Comparison of ENCODE assay signal across 6 mouse cellular contexts in the genomic region with DNA sequence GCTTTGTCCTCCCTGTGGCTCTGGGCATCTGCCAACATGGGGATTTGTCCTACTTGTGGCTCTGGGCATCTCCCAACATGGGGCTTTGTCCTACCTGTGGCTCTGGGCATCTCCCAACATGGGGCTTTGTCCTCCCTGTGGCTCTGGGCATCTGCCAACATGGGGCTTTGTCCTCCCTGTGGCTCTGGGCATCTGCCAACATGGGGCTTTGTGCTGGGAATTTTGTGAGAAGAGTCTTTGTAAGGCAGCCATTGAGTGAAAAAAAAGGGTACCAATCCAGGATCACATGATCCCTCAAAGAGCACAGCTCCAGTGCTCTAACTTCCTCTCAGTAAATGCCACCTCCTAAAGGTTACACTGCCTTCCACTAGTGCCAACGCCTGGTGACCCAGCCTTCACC.
DNase-seq lines count a peak whose midpoint lies in the region; TF ChIP-seq lines count a peak whose summit lies in the region.
"Not testable (repeated sequence)": the region's sequence is repeated elsewhere in the genome, so short reads cannot be mapped to it uniquely, and the experiment has no call there.

No protein-coding gene starts in this region.

- not testable (repeated sequence) for TF ChIP-seq CTCF in brain, embryonic 14.5 days (IDR thresholded peaks at IDR 0.05; ENCODE audit: borderline replicate concordance, extremely low read depth, insufficient read depth, insufficient read length)

- intact Hi-C loops in left cerebral cortex, postnatal 4 days (cut with DNase I): not testable (repeated sequence)

- peak; percentile 56 for DNase-seq in brain, embryonic 14.5 days (ENCODE audit: low read depth)
- peak; percentile 36 for DNase-seq in heart, adult 11 months
- DNase-seq in layer of hippocampus, adult 8-10 months (ENCODE audit: low spot score in 2 of 2): peak; percentile 28
- peak; percentile 40 to 53 for DNase-seq in layer of hippocampus, postnatal 10 days (ENCODE audit: low spot score in 2 of 2)
- DNase-seq in left cerebral cortex, postnatal 4 days: peak; percentile 13
- DNase-seq in right cerebral cortex, postnatal 4 days: peak; percentile 33

- TF ChIP-seq POLR2A in brain, embryonic 14.5 days (IDR thresholded peaks at IDR 0.05; ENCODE audit: borderline replicate concordance, extremely low read depth, insufficient read depth, insufficient read length, poor library complexity, severe bottlenecking): not testable (repeated sequence)

Comparison
In these comparisons a context has a peak if more than half of its experiments do, and no peak if none do; other contexts are left out.
1. Peak in every context shown above with its lines: DNase-seq.